Mouse (Mus musculus) heart, postnatal 0 days (tissue): ENCODE data around the gene Olfr711. TPM values are rescaled to one million over a fixed set of nuclear protein-coding genes. Genes with fewer than 3 reads are reported as not detected.
"Not testable (repeated sequence)": the region's sequence is repeated elsewhere in the genome, so short reads cannot be mapped to it uniquely, and the experiment has no call there.

ENCODE experiments used
- ATAC-seq: fragments of 200-750 bp; cut with Nextera tagmentation; 2 replicates; pipeline ENCODE4 v1.8.0; 2017; ENCODE audit warnings: low read depth, moderate number of reproducible peaks, moderate library complexity; ENCODE audit not compliant: insufficient read depth
- DNase-seq: peaks from one replicate; pipeline ENCODE4 v3.0.0-alpha.2; 2016; ENCODE audit warnings: low spot score
- H3K27ac ChIP-seq: fragments of 300-500 bp; sonication (generic); 2 replicates; pipeline ENCODE4 v1.5.1; 2014; ENCODE audit warnings: low read depth, mild to moderate bottlenecking
- H3K27me3 ChIP-seq: fragments of 300-500 bp; sonication (generic); 2 replicates; pipeline ENCODE4 v1.6.1; 2014; ENCODE audit warnings: low read length, mixed read lengths; ENCODE audit not compliant: control insufficient read depth, insufficient read depth
- H3K36me3 ChIP-seq: fragments of 300-500 bp; sonication (generic); replicated peaks from 2 replicates; pipeline ENCODE4 v1.6.1; 2014; ENCODE audit warnings: low read length, mixed read lengths; ENCODE audit not compliant: control insufficient read depth, insufficient read depth
- H3K4me1 ChIP-seq: fragments of 300-500 bp; sonication (generic); 2 replicates; pipeline ENCODE4 v1.6.1; 2014; ENCODE audit warnings: antibody characterized with exemption; ENCODE audit not compliant: control insufficient read depth, insufficient read depth
- H3K4me2 ChIP-seq: fragments of 300-500 bp; sonication (generic); 2 replicates; pipeline ENCODE4 v1.6.1; 2014; ENCODE audit warnings: low read depth, mild to moderate bottlenecking, low read length, moderate library complexity
- H3K4me3 ChIP-seq: fragments of 300-500 bp; sonication (generic); 2 replicates; pipeline ENCODE4 v1.5.1; 2014; ENCODE audit warnings: low read depth, low read length
- H3K9ac ChIP-seq: fragments of 300-500 bp; sonication (generic); replicated peaks from 2 replicates; pipeline ENCODE4 v1.6.1; 2014; ENCODE audit warnings: low read depth, low read length, mixed read lengths
- H3K9me3 ChIP-seq: fragments of 300-500 bp; sonication (generic); replicated peaks from 2 replicates; pipeline ENCODE4 v1.6.1; 2016; ENCODE audit warnings: low read length; ENCODE audit not compliant: control insufficient read depth
- CTCF ChIP-seq: IDR thresholded peaks from 2 replicates; pipeline ENCODE4 v1.5.1; 2016; ENCODE audit warnings: antibody characterized with exemption, control low read depth, low read depth
- EP300 ChIP-seq: IDR thresholded peaks from 2 replicates; pipeline ENCODE4 v1.6.1; 2016; ENCODE audit warnings: antibody characterized with exemption, low read depth
- WGBS: fragments of 180-500 bp; shearing (Covaris S2); extraction: QIAGEN DNeasy Blood & Tissue Kit; methylation state at CpG from one replicate; pipeline ENCODE4 v1.1.7; 2014; 5-methylcytosine and 5-hydroxymethylcytosine counted together
- polyA plus RNA-seq: library from polyadenylated mRNA; unstranded; fragments of >200 nt; fragmentation: Nextera tagmentation; extraction: Ambion mirVana; gene quantifications from 2 replicates; pipeline ENCODE4 v1.2.1, GENCODE M21; 2015
- total RNA-seq: library from RNA; depleted of rRNA; stranded (reverse); fragments of >200 nt; gene quantifications from 2 replicates; pipeline ENCODE4 v1.2.3, GENCODE M21; 2014; ENCODE audit warnings: low replicate concordance; rRNA removed

Gene Olfr711
- not detected in 2 replicates for total RNA-seq
- not detected in 2 replicates for polyA plus RNA-seq

DNA sequence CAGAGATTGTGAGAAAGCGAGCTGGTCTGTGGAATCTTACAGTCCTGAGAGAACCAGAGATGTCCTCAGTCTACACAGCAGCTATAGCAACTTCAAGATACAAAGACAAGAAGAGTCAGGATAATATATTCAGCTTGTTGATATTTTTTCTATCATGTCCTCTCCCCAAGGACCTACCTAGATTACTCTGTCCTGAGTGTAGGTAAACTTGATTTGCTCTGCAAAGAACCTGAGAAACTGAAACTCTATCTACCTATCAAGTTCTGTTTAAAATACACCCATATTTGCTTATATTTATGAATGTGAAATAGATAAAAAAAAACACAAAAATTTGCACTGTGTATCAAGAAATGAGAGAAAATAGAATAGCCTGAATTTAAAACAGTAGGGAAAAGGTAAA is at the start of gene Olfr711:
Gene Olfr711 (minus strand): TSS at position 101 of the 400 bp plus-strand sequence.
- H3K27ac ChIP-seq, result no peak within 1 kb of the TSS
- DNase-seq (no peak), ATAC-seq (no peak)
- no peaks in the 10 kb centered on the region for H3K9me3 ChIP-seq
- H3K4me2 ChIP-seq, result no peak within 1 kb of the TSS
- no peaks in the 10 kb centered on the region for H3K36me3 ChIP-seq
- H3K9ac ChIP-seq, result no peak within 1 kb of the TSS
- no peaks in the 10 kb centered on the region for H3K27me3 ChIP-seq
- 39% methylated on average over 1 of the region's 1 CpGs for WGBS
- no peak within 1 kb of the TSS for H3K4me3 ChIP-seq
- no peaks in the 10 kb centered on the region for H3K4me1 ChIP-seq
- TF ChIP-seq CTCF (no peak), EP300 (no peak)

DNA sequence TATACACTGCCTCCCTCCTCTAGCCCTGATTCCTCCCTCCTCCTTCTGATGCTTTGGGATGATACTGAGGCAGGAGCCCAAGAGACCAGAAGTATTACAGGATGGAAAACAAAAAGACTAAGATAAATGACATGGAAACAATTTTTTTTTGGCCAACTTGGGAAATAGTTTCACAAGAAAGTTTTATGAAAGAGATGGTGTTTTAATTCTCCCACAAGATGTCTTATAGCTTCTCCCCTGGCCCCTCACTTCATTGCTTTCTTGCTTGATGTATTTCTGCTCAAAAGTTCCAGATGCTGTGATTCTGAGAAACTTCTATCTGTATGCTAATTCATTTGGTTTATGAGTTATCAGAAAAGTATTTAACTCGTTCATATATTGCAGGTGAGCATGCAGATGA is 30.7 kb upstream of the Olfr711 start, which contains the start of gene Olfr2:
Gene Olfr2 (minus strand): TSS at position 101 of the 400 bp plus-strand sequence.
- Histone ChIP-seq H3K4me3 (no peak within 1 kb of the TSS), H3K4me2 (no peak within 1 kb of the TSS), H3K27ac (no peak within 1 kb of the TSS), H3K36me3 (no peaks in the 10 kb centered on the region), H3K4me1 (no peaks in the 10 kb centered on the region), H3K9ac (no peak within 1 kb of the TSS), H3K27me3 (no peaks in the 10 kb centered on the region), H3K9me3 (no peaks in the 10 kb centered on the region)
- ATAC-seq (no peak), DNase-seq (no peak)
- TF ChIP-seq CTCF (no peak), EP300 (no peak)
- whole genome bisulfite sequencing, result 40% methylated on average over 1 of the region's 1 CpGs

DNA sequence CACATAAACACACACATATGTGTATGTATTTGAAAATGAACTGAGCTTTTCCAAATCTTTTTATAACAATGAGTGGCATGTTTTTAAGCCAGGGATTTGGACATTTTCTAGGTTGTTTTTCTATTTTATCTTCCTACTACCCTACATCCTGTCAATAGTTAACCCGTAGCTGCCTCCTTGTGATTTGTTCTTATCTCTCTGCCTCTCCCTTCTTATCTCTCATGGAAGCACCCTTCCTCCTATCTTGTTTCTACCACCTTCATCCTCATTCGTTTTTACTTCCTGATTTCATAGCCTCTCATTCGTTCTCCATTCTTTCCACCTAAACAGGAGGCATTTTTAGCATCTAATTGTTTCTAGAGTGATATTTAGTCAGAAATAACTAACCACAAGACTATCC is 28.9 kb upstream of the Olfr711 start:
- Histone ChIP-seq H3K27ac (no peak overlapping the region), H3K4me2 (no peak overlapping the region), H3K36me3 (no peaks in the 10 kb centered on the region), H3K4me1 (no peaks in the 10 kb centered on the region), H3K9ac (no peak overlapping the region), H3K9me3 (no peaks in the 10 kb centered on the region), H3K4me3 (no peak overlapping the region), H3K27me3 (no peaks in the 10 kb centered on the region)
- TF ChIP-seq EP300 (no peak), CTCF (no peak)
- no peak for ATAC-seq
- no peak for DNase-seq
- 11% methylated on average over 3 of the region's 3 CpGs for WGBS

DNA sequence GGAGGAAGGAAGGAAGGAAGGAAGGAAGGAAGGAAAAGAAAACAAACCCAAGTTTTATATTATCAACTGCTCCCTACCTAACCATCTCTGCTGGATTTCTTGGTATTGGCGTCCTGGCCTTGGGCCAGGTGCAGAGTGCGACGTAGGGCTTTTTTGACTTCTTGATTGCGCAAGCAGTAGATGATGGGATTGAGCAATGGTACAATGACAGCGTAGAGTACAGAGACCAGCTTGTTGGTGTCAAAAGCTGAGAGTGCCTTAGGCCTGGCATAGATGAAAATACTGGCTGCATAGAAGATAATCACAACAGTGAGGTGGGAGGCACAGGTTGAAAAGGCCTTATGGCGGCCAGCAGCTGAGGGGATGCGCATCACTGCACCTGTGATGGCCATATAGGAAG is 25.5 kb upstream of the Olfr711 start:
- WGBS, result 72% methylated on average over 7 of the region's 7 CpGs
- ATAC-seq, result no peak
- H3K9me3 ChIP-seq, result no peaks in the 10 kb centered on the region

DNA sequence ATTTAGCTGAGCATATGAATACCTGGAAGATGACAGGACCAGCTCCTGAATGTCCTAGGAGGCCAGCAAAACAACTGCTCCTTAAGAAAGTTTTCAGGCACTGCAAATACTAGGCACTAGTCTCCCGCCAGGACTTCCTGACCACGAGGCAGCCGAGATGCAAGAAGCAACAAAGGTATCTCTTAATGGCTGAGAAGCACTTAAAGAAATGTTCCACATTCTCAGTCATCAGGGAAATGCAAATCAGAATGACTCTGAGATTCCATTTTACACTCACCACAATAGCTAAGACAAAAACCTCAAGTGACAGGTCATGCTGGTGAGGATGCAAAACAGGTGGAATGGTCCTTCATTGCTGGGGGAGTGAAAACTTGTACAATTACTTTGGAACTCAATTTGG is 10.0 kb upstream of the Olfr711 start:
- Histone ChIP-seq H3K4me3 (no peak overlapping the region), H3K9me3 (no peaks in the 10 kb centered on the region), H3K36me3 (no peaks in the 10 kb centered on the region), H3K4me2 (no peak overlapping the region), H3K9ac (no peak overlapping the region), H3K4me1 (no peaks in the 10 kb centered on the region), H3K27ac (no peak overlapping the region), H3K27me3 (no peaks in the 10 kb centered on the region)
- WGBS, result 79% methylated on average over 3 of the region's 3 CpGs
- TF ChIP-seq EP300 (no peak), CTCF (no peak)
- ATAC-seq, result no peak
- DNase-seq, result no peak

More for the DNA sequence above, 25.5 kb upstream of the Olfr711 start:
- no peak overlapping the region for H3K4me2 ChIP-seq
- no peaks in the 10 kb centered on the region for H3K4me1 ChIP-seq
- H3K4me3 ChIP-seq, result no peak overlapping the region
- no peak for TF ChIP-seq EP300
- TF ChIP-seq CTCF, result no peak
- H3K36me3 ChIP-seq, result no peaks in the 10 kb centered on the region
- H3K9ac ChIP-seq, result no peak overlapping the region
- no peaks in the 10 kb centered on the region for H3K27me3 ChIP-seq
- no peak for DNase-seq
- H3K27ac ChIP-seq, result no peak overlapping the region

DNA sequence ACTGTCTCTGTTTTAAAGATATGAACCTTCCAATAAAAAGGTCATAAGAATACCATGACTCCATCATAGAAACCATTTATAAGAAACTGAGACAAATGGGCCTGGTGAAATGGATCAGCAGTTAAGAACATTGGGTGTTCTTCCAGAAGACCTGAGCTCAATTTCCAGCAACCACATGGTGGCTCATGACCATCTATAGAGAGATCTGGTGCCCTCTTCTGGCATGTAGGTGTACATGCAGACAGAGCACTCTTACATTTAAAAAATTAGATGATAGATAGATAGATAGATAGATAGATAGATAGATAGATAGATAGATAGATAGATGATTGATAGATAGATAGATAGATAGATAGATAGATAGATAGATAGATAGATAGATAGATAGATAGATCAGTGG is 7.8 kb downstream of the Olfr711 start:
- H3K4me2 ChIP-seq, H3K4me3 ChIP-seq, H3K4me1 ChIP-seq, H3K36me3 ChIP-seq, H3K9ac ChIP-seq, H3K9me3 ChIP-seq, DNase-seq, H3K27me3 ChIP-seq, ATAC-seq, H3K27ac ChIP-seq: not testable (repeated sequence)
